Mouse (Mus musculus) heart, adult 11 months (tissue): ENCODE measurements around the gene Pcgf6.
A peak's percentile ranks its signal among the peaks of the same experiment; 100 is the strongest.

ENCODE experiments used
- DNase-seq: peaks from one replicate; pipeline ENCODE4 v3.0.0; 2022

Gene Pcgf6

GRCm38 (mm10) chr19:47050271-47051032 lies at the start of gene Pcgf6:
TSS of gene Pcgf6 (minus strand) at chr19:47050906.
- peak; percentile 97 for DNase-seq

- peak; percentile 100 for DNase-seq
Measured at GRCm38 (mm10) chr19:47090550-47091156, 39.9 kb upstream of the Pcgf6 start, which contains the start of the genes Usmg5 and Pdcd11. TSS of gene Usmg5 (minus strand) at chr19:47090647. TSS of gene Pdcd11 (plus strand) at chr19:47090768.

GRCm38 (mm10) chr19:47089718-47090525 lies 39.2 kb upstream of the Pcgf6 start:
- DNase-seq, result peak; percentile 74

- peak; percentile 79 for DNase-seq
Measured at GRCm38 (mm10) chr19:47088226-47088625, 37.5 kb upstream of the Pcgf6 start.

- peak; percentile 98 for DNase-seq
Measured at GRCm38 (mm10) chr19:47067924-47068611, 17.4 kb upstream of the Pcgf6 start.

GRCm38 (mm10) chr19:47067096-47067882 lies 16.6 kb upstream of the Pcgf6 start, which contains the start of gene Taf5:
TSS of gene Taf5 (plus strand) at chr19:47067746.
- DNase-seq, result peak; percentile 100

GRCm38 (mm10) chr19:47065860-47066259 lies 15.2 kb upstream of the Pcgf6 start:
- no peak for DNase-seq

- no peak for DNase-seq
Measured at GRCm38 (mm10) chr19:47057684-47058083, 7.0 kb upstream of the Pcgf6 start.

GRCm38 (mm10) chr19:47053471-47053870 lies 2.8 kb upstream of the Pcgf6 start:
- no peak for DNase-seq

GRCm38 (mm10) chr19:47052927-47053326 lies 2.2 kb upstream of the Pcgf6 start:
- DNase-seq, result no peak

- peak; percentile 79 for DNase-seq
Measured at GRCm38 (mm10) chr19:47049840-47050239, 866 bp downstream of the Pcgf6 start.

- DNase-seq, result peak; percentile 69
Measured at GRCm38 (mm10) chr19:47049061-47049460, 1.6 kb downstream of the Pcgf6 start.

GRCm38 (mm10) chr19:47047236-47047833 lies 3.4 kb downstream of the Pcgf6 start:
- DNase-seq, result peak; percentile 66

GRCm38 (mm10) chr19:47046343-47046742 lies 4.4 kb downstream of the Pcgf6 start:
- DNase-seq, result peak; percentile 9

- DNase-seq, result peak; percentile 30
Measured at GRCm38 (mm10) chr19:47043608-47044007, 7.1 kb downstream of the Pcgf6 start.

- no peak for DNase-seq
Measured at GRCm38 (mm10) chr19:47040720-47041473, 9.8 kb downstream of the Pcgf6 start.

- no peak for DNase-seq
Measured at GRCm38 (mm10) chr19:47036596-47036995, 14.1 kb downstream of the Pcgf6 start.

GRCm38 (mm10) chr19:47034916-47035315 lies 15.8 kb downstream of the Pcgf6 start:
- no peak for DNase-seq

GRCm38 (mm10) chr19:47031770-47032169 lies 18.9 kb downstream of the Pcgf6 start:
- no peak for DNase-seq

- DNase-seq, result no peak
Measured at GRCm38 (mm10) chr19:47029796-47030195, 20.9 kb downstream of the Pcgf6 start.

- DNase-seq, result no peak
Measured at GRCm38 (mm10) chr19:47026513-47026912, 24.2 kb downstream of the Pcgf6 start.
